Mouse (Mus musculus): ENCODE measurements around the gene Samd7.
"Not testable (repeated sequence)": the region's sequence is repeated elsewhere in the genome, so short reads cannot be mapped to it uniquely, and the experiment has no call there.

The Samd7 gene

DNA sequence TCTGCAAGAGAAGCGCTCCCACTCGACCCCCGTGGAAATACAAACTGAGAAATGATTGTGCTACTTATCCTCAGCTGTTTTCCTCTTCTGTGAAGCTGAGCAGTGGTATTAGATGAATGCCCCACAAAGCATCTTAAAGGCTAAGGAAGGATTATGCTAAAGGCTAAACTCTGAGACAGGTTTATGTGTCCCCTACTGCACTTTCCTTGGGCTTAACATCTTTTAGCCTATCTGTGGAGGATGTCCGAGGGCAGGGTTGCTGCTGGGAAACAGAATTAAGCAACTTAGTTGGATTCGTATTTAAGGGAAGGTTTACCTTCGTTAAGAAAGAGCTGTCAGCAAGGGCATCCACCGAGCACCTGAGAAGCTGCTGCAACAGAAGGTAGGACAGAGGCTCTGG lies at the start of gene Samd7:
Gene Samd7, plus strand, starts transcription at position 288 of the 400 bp plus-strand sequence.
- DNase-seq (ENCODE audit: low spot score): no peak

GRCm38 (mm10) chr3:30696346-30696745 lies 49.7 kb upstream of the Samd7 start:
- peak; percentile 64 for DNase-seq (ENCODE audit: low spot score)

GRCm38 (mm10) chr3:30697891-30698290 lies 48.2 kb upstream of the Samd7 start:
- no peak for DNase-seq (ENCODE audit: low spot score)

DNA sequence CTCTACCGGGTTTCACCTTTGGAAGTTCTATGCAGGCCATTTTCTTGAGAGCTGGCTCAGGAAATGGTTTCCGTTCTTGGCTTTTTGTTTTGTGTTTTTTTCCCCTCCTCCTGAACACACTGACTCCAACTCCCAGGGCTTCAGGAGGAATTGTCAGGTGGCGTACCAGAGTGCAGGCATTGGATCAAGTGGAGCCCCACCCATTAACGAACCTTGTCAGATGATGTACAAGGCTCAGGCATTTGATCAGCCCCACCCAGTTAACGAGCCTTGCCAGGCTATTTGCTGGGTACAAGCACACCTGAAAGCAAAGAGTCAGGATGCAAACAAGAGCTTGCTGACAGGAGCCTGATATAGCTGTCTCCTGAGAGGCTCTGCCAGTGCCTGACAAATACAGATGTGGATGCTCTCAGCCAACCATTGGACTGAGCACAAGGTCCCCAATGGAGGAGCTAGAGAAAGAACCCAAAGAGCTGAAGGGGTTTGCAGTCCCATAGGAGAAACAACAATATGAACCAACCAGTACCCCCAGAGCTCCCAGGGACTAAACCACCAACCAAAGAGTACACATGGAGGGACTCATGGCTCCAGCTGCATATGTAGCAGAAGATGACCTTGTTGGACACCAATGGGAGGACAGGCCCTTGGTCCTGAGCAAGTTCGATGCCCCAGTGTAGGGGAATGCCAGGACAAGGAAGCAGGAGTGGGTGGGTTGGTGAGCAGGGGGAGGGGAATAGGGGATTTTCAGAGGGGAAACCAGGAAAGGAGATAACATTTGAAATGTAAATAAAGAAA lies 46.2 kb upstream of the Samd7 start, which contains the start of gene Lrrc31:
Gene Lrrc31, minus strand, starts transcription at position 133 of the 795 bp plus-strand sequence.
- not testable (repeated sequence) for DNase-seq (ENCODE audit: low spot score)

GRCm38 (mm10) chr3:30705977-30706376 lies 40.1 kb upstream of the Samd7 start:
- DNase-seq (ENCODE audit: low spot score): no peak

DNA sequence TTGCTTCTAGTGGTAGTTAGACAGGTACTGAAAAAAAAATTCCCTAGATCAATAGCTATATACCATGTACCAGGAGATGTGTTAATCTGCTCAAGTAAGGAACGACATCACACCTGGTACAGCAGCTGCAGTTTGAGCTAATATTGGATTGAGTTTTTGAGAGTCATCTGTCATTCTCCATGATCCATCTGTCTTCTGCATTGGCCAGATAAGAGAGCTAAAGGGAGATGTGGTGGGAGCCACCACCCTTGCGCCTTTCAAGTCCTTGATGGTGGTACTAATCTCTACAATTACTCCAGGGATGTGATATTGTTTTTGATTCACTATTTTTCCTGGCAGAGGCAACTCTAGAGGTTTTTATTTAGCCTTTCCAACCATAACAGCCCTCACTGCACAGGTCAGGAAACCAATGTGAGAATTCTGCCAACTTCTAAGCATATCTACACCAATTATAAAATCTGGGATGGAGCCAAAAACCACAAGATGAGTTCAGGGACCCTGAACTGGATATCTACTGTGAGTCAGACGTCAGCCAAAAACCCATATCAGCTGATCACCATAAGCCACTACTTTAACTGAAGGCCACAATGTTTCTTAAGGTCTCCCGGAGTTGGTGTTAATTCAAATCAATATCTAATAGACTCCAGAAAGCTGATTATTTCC lies 39.3 kb upstream of the Samd7 start:
- no peak for DNase-seq (ENCODE audit: low spot score)

GRCm38 (mm10) chr3:30710191-30710590 lies 35.9 kb upstream of the Samd7 start:
- no peak for DNase-seq (ENCODE audit: low spot score)

- DNase-seq (ENCODE audit: low spot score): no peak
Observed at GRCm38 (mm10) chr3:30713334-30713733, 32.8 kb upstream of the Samd7 start.

DNA sequence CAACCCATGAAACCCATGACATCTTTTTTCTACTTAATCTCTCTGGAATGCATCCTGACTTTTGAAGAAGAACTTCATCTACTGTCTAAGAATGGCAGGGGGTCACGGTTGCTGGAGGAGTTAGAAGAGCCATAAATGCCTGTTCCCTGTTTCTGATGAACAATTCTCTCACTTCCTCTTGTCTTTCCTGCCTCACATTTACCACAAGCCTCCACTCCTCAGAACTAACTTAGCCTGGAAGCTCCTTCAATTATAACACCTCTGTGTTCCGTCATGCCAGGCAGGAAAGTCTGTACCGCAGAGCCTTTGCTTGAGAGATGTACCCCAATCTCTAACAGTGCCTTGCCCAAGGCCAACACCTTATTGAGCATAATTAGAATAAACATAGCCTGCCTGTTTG lies 27.4 kb upstream of the Samd7 start:
- no peak for DNase-seq (ENCODE audit: low spot score)

DNA sequence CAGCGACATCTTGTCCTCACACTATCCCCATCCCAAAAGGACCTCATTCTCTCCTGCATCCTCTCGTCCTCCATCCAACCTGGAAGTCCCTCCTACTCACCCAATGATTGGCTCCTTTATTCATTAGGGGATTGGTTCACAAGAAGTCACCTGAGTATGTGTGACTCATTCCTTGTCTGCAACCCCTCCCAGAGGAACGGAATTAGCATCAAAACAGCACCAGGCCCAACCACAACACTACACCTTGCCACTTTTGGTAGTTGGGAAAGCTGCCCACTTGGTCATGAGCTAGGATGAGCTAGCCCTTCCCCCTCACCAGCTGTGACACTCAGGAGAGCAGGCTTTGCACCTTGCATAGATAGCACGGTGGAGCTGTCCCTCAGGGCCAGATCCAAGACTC lies 24.1 kb upstream of the Samd7 start:
- no peak for DNase-seq (ENCODE audit: low spot score)

- DNase-seq (ENCODE audit: low spot score): no peak
Observed at GRCm38 (mm10) chr3:30722461-30722860, 23.6 kb upstream of the Samd7 start.

DNA sequence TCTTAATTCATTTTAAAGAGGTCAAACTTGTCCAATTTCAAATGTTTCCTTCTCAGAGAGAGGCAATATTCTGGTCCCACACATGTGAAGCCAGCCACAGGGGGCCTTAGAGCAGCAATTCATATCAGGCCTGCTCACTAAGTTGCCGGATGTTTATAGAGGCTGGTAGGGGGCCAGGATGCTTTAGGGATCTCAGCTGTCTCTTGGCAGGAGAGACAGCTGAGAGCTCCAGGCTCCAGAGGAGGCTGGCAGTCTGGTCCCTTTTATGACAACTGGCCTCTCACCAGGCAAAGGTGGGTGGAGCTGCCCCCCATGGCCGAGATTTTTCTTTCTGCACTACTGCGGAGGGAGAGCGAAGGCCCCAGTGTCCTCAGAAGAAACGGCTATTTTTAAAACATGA lies 22.9 kb upstream of the Samd7 start:
- no peak for DNase-seq (ENCODE audit: low spot score)

DNA sequence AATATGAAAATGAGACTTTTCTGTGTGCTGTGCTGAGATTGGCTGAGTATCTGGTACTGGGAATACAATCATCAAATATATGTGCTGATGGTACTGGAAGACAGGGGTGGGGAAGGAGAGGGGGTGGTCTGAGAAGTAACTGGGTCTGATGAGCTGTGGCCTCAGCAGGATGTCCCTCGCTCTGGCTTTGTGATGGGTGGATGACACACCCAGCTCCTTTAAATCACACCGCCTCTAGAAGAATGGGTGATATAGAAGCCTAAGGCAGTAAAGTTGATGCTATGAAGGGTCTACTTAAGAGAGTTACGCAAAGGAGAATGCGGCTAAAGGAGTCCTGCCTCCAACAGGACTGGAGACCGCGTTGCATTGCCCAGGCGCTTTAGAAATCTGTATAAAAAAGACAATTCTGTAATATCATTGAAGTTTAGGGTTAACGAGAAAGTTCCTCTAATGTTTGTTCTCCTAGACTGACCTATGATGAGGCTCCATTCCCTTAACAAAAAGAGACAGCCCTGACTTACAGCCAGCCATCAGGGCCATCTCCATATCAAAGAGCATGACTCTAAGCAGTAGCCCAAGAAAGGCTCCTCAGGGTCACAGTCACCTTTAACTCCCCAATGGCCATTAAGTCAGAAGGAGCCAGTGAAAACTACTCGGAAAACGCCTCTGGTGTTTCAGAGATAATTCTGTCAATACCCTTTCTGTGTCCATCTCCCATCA lies 21.8 kb upstream of the Samd7 start:
- no peak for DNase-seq (ENCODE audit: low spot score)

DNA sequence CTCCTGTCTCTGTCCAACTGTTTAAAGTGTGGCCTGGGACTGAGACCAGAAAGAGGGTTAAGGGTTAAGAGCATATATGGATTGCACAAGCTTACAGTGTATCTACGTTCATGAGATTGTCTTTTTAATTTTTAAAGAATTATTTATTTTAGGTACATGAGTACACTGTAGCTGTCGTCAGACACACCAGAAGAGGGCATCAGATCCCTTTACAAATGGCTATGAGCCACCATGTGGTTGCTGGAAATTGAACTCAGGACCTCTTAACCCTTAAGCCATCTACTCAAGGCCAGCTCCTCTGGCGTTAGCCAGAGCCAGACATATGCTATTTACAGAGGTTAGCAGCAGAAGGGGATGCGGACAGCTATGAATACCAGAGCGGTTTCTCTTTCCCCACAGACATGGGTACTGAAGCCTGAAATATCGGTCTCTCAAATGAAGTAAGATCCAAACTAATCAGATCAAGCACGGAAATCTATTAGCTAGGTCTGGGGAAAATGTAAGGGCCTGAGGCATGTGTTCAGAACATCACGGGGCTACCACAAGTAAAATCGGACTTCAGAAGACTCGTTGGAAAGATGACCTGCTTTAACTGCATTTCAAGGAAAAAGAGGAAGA lies 21.1 kb upstream of the Samd7 start:
- DNase-seq (ENCODE audit: low spot score): no peak

DNA sequence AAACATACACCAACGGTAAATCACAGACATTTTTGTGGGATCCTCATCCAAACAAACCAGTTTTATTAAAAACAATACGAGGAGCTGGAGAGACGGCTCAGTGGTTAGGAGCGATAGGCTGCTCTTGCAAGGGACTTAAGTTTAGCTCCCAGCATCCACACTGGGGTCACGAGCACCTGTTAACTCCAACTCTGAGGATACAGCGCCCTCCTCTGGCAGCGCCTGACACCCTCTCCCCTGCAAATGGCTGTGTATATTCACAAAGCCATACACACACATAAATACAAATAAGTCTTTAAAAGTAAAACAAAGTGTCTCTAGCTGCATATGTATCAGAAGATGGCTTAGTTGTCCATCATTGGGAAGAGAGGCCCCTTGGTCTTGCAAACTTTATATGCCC lies 20.6 kb upstream of the Samd7 start:
- DNase-seq (ENCODE audit: low spot score): no peak

DNA sequence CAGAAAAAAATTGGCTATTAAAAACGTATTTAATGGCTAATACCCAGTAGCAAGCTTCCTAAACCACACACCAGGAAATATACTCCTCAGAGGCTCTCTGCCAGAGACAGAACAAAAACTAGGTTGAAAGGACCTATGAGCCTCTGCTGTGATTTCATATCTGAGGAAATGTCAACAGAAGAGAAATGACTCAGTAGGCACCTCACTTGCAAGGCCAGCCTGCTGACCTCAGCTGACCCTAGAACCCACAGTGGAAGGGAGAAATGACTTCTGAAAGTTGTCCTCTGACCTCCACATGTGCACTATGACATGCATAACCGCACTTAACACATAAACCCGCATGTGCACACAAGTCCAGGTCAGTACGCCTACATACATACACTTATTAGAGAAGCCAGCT lies 18.9 kb upstream of the Samd7 start:
- DNase-seq (ENCODE audit: low spot score): no peak

DNA sequence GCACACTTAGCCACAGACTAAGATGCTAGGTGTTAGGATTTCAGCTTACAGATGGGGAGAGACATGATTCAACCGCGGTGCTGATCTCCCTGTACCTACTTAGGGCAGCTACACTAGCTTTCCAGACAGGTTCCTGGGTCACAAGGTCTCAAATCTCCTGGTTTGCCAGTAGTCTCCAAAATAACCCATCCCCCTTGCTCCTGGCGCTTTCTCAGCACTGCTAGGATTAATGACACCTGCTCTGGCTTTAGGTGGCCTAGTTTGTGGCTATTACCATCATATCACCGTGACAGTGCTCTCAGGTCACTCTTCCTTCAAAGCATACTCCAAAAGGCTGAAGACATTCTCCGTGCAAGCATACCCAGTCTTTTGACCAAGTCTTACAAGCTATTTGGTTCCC lies 17.0 kb upstream of the Samd7 start:
- no peak for DNase-seq (ENCODE audit: low spot score)

GRCm38 (mm10) chr3:30736809-30737208 lies 9.3 kb upstream of the Samd7 start:
- DNase-seq (ENCODE audit: low spot score): peak; percentile 20

- DNase-seq (ENCODE audit: low spot score): no peak
Observed at GRCm38 (mm10) chr3:30741306-30741705, 4.8 kb upstream of the Samd7 start.

- no peak for DNase-seq (ENCODE audit: low spot score)
Observed at GRCm38 (mm10) chr3:30742891-30743290, 3.2 kb upstream of the Samd7 start.

- DNase-seq (ENCODE audit: low spot score): no peak
Observed at GRCm38 (mm10) chr3:30748316-30748715, 2.2 kb downstream of the Samd7 start.

DNA sequence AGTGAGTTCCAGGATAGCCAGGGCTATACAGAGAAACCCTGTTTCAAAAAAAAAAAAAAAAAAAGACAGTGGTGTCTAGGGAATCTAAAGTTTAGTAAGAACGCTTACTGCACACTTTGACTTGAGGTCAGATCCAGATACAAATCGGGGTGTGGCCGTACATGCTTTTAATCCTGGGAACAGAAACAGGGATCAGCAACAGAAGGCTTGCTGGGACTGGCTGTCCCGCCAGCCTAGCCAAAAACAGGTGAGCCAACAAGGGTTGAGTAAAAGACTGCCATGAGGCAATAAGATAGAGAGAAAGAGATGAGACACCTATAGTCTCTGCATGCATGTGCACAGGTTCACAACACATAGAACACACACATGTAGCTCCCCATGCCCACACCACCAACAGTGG lies 8.6 kb downstream of the Samd7 start:
- DNase-seq (ENCODE audit: low spot score): no peak

GRCm38 (mm10) chr3:30764877-30765276 lies 18.8 kb downstream of the Samd7 start:
- DNase-seq (ENCODE audit: low spot score): no peak

Data from layer of hippocampus, adult 11-12 months (tissue).